9 mouse cellular contexts compared by ENCODE assay signal in the genomic region with DNA sequence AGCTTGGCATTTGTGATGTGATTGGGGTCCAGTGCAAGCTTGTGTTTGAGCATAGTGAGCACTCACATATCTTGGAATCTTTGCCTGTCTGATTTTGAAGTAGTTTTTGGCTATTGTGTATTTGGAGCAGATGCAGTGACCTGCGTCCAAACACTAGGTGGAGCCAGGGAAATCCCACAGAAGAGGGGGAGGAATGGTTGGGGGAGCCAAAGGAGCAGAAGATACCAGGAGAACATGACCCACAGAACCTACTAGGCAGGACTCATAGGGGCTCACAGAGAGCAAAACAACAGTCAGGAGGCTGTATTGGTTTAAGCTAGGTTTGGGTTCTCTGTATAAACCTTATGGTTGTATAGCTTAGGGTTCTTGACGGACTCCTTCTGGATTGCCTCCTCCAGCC. TPM values are rescaled to one million over a fixed set of nuclear protein-coding genes. Genes with fewer than 3 reads are reported as not detected.
DNase-seq lines count a peak whose midpoint lies in the region; ATAC-seq and TF ChIP-seq lines count a peak whose summit lies in the region.
"Had no signal": no experiment of that assay in that cellular context is flagged by ENCODE, and none has a peak within 500 bp of the region (broad histone marks: within the 10 kb centered on the region; RNA-seq: fewer than 3 reads in every experiment).

No protein-coding gene starts in this region.

- no peaks in the 10 kb centered on the region for H3K9me3 ChIP-seq in kidney, embryonic 15.5 days (replicated peaks)
- no peaks in the 10 kb centered on the region for H3K9me3 ChIP-seq in CH12.LX (replicated peaks; ENCODE audit: low read length)
- H3K9me3 ChIP-seq: limb, embryonic 12.5 days had no signal

- H3K4me3 ChIP-seq in kidney, embryonic 15.5 days (replicated peaks), result no peak overlapping the region
- no peak overlapping the region for H3K4me3 ChIP-seq in CH12.LX (replicated peaks in 1 of 3; ENCODE audit: low read depth in 2 of 3, low read length in 2 of 3, poor library complexity in 1 of 3)
- H3K4me3 ChIP-seq: limb, embryonic 12.5 days had no signal

- ATAC-seq in cerebellum, adult (ENCODE audit: insufficient number of reproducible peaks, low FRiP score, low TSS enrichment), result peak; percentile 61
- no peak for ATAC-seq in kidney, embryonic 15.5 days (replicated peaks; ENCODE audit: low FRiP score)

- H3K79me2 ChIP-seq in CH12.LX (replicated peaks; ENCODE audit: control insufficient read depth, extremely low read depth, insufficient read depth, poor library complexity, severe bottlenecking), result no peaks in the 10 kb centered on the region

- H3K4me2 ChIP-seq in kidney, embryonic 15.5 days, result no peak overlapping the region
- H3K4me2 ChIP-seq in CH12.LX (ENCODE audit: insufficient read depth, low read depth, poor library complexity, severe bottlenecking), result no peak overlapping the region
- H3K4me2 ChIP-seq: limb, embryonic 12.5 days had no signal

- no peak for TF ChIP-seq EP300 in CH12.LX (IDR thresholded peaks at IDR 0.05; ENCODE audit: low read length)

- H3K27ac ChIP-seq in kidney, embryonic 15.5 days, result no peak overlapping the region
- H3K27ac ChIP-seq in CH12.LX (ENCODE audit: insufficient read depth, low read depth), result no peak overlapping the region
- H3K27ac ChIP-seq: limb, embryonic 12.5 days had no signal

- in situ Hi-C loops in CH12.LX (cut with MboI; ENCODE audit: low pct_ligation_motif_present, low pct_unique_long_range_greater_than_20kb, low sequenced_read_pairs), result no loop called here

- DNase-seq in cerebellum, adult 11-12 months, result no peak
- DNase-seq in kidney, postnatal 14 days, result peak; percentile 6
- DNase-seq in CH12.LX (ENCODE audit: extremely low read depth), result peak; percentile 4
- peak; percentile 8 for DNase-seq in forelimb bud, embryonic 11.5 days (ENCODE audit: low read depth, low spot score)
- no peak for DNase-seq in urinary bladder, postnatal 14 days (ENCODE audit: low spot score)
- no peak for DNase-seq in gastrocnemius, postnatal 14 days

- no peak overlapping the region for H3K9ac ChIP-seq in kidney, embryonic 15.5 days
- no peak overlapping the region for H3K9ac ChIP-seq in CH12.LX (ENCODE audit: insufficient read depth, low read depth)
- H3K9ac ChIP-seq: limb, embryonic 12.5 days had no signal

- dilution Hi-C loops in CH12.LX (cut with MboI; ENCODE audit: extremely low pct_ligation_motif_present, extremely low pct_unique_long_range_greater_than_20kb, low sequenced_read_pairs), result no loop called here

- H3K36me3 ChIP-seq in kidney, embryonic 15.5 days, result peaks cover 30% of the 10 kb centered on the region
- peaks cover 0 to 8% of the 10 kb centered on the region in 2 experiments for H3K36me3 ChIP-seq in CH12.LX (replicated peaks in 1 of 2; ENCODE audit: control insufficient read depth in 1 of 2, insufficient read depth in 1 of 2, low read length in 1 of 2)

- no peak; the same call in 1 of the 2 replicates for TF ChIP-seq RAD21 in CH12.LX (IDR thresholded peaks at IDR 0.05; ENCODE audit: low read depth, low read length)

- H3K27me3 ChIP-seq in kidney, embryonic 15.5 days, result no peaks in the 10 kb centered on the region
- no peaks in the 10 kb centered on the region for H3K27me3 ChIP-seq in CH12.LX (replicated peaks)
- H3K27me3 ChIP-seq: limb, embryonic 12.5 days had no signal

- no peak for TF ChIP-seq POLR2A in CH12.LX (IDR thresholded peaks at IDR 0.05; ENCODE audit: low read depth, low read length)

- peak in 1 of 2 experiments; percentile 50; a peak in 2 of 4 replicates for TF ChIP-seq CTCF in CH12.LX (conservative IDR thresholded peaks at IDR 0.05 in 1 of 2, IDR thresholded peaks at IDR 0.05 in 1 of 2; ENCODE audit: low read depth in 2 of 2, low read length in 2 of 2)

- intact Hi-C loops in gastrocnemius, postnatal 14 days (cut with DNase I; ENCODE audit: low total_unique reads), result no loop called here

- WGBS in kidney, embryonic 15.5 days, result 65% methylated on average over 2 of the region's 2 CpGs

- no peaks in the 10 kb centered on the region for H3K4me1 ChIP-seq in kidney, embryonic 15.5 days
- no peaks in the 10 kb centered on the region for H3K4me1 ChIP-seq in CH12.LX (ENCODE audit: control insufficient read depth in 1 of 2, insufficient read depth in 2 of 2)
- H3K4me1 ChIP-seq: limb, embryonic 12.5 days had no signal

TF ChIP-seq in CH12.LX, 34 proteins besides CTCF, POLR2A, EP300 and RAD21:
- no peak for TF ChIP-seq USF1 (IDR thresholded peaks at IDR 0.05; ENCODE audit: low read depth, low read length)
- peak; percentile 24; the same call in 1 of the 2 replicates for TF ChIP-seq SMC3 (IDR thresholded peaks at IDR 0.05; ENCODE audit: low read depth, low read length)
- no peak for TF ChIP-seq ELF1 (IDR thresholded peaks at IDR 0.05; ENCODE audit: low read depth, low read length)

RNA-seq across cellular contexts. Expression of a gene that starts 46.6 kb away (rescaled TPM):
- polyA plus RNA-seq in kidney, embryonic 15.5 days (2015; fragmentation: Nextera tagmentation; extraction: Ambion mirVana), result 768 and 806 TPM in 2 replicates
- total RNA-seq in CH12.LX (2012; rRNA removed) (3,137 and 3,171 TPM in 2 replicates), CH12.LX (2014; rRNA removed) (3,620 and 3,826 TPM in 2 replicates)
- polyA plus RNA-seq in CH12.LX (2012; ENCODE audit: insufficient read length, low read depth), result 1,709 and 2,128 TPM in 2 replicates
- 100 to 1,000 TPM; 466 to 522 TPM for total RNA-seq in gastrocnemius, postnatal 14 days (2021)

Comparison
In these comparisons a context has a peak if more than half of its experiments do, and no peak if none do; other contexts are left out.
1. DNase-seq: peak in kidney, postnatal 14 days (single experiment), CH12.LX (single experiment) and forelimb bud, embryonic 11.5 days (single experiment); none in cerebellum, adult 11-12 months (single experiment), urinary bladder, postnatal 14 days (single experiment) and gastrocnemius, postnatal 14 days (single experiment).
2. RNA of a gene that starts 46.6 kb away (total RNA-seq): 3,137 to 3,826 TPM in CH12.LX; 466 to 522 TPM in gastrocnemius, postnatal 14 days; every median in the first group is over 4 times any median in the second.